Mouse (Mus musculus): ENCODE measurements around the gene Tceal7.
"Not testable (repeated sequence)": the region's sequence is repeated elsewhere in the genome, so short reads cannot be mapped to it uniquely, and the experiment has no call there.

The Tceal7 gene

DNA sequence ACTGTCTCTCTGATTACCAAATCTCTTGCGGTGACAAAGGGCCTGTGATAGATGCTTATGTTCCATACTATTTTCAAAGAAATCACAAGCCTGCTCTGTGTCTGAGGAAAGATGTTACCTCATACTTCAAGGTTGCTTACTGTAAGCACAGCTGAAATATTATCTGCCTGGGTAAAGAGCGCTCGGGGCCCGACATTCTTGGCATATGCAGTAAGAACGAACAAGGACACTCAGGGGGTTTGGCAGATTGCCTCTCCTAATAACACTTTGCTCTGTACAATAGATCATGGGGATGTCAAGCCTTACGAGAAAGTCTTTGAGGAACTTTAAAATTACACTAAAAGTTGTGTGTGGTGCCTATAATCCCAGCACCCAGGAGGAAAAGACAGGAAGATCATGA is 34.2 kb downstream of the Tceal7 start:
- DNase-seq (ENCODE audit: low read depth, low spot score) = no peak

DNA sequence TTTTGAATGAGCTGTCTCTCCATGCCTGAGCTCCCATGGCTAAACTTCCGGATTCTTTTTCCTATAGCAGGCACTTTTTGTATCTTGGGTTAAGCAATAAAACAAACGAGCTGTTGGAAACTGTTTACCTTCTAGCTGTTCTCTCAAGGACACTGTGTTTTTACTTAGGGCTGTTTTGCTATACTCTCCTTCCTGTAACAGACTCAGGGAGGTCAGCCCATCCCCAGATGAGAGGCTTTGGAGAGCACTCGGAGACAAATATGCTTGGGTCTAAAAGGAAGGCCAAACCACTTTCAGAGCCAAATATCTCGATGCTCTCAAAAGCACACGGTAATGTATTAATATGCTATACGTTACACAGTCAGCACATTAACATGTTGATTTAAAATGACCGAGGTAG is 35.1 kb downstream of the Tceal7 start:
- DNase-seq (ENCODE audit: low read depth, low spot score) = no peak

- no peak for DNase-seq (ENCODE audit: low read depth, low spot score)
Observed at GRCm38 (mm10) chrX:136252023-136252729, 37.6 kb downstream of the Tceal7 start.

DNA sequence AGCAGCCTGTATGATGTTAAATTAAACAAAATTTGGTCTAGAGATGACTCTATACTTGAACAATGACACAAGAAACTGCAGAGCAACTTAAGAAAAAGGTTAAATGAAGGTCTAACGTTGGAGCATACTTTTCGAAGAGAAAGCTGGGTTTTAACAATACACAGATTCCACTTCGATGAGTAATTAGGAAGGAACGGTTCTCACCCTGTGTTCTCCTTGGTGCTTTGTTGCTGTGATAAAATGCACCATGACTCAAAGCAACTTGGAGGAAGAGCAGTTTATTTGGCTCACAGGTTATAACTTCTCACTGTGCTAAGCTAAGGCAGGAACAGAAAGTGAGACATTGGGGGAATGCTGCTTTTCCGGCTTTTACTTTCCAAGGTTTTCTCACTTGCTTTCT is 53.1 kb downstream of the Tceal7 start:
- DNase-seq (ENCODE audit: low read depth, low spot score) = no peak

- no peak for DNase-seq (ENCODE audit: low read depth, low spot score)
Observed at GRCm38 (mm10) chrX:136268173-136268572, 53.6 kb downstream of the Tceal7 start.

DNA sequence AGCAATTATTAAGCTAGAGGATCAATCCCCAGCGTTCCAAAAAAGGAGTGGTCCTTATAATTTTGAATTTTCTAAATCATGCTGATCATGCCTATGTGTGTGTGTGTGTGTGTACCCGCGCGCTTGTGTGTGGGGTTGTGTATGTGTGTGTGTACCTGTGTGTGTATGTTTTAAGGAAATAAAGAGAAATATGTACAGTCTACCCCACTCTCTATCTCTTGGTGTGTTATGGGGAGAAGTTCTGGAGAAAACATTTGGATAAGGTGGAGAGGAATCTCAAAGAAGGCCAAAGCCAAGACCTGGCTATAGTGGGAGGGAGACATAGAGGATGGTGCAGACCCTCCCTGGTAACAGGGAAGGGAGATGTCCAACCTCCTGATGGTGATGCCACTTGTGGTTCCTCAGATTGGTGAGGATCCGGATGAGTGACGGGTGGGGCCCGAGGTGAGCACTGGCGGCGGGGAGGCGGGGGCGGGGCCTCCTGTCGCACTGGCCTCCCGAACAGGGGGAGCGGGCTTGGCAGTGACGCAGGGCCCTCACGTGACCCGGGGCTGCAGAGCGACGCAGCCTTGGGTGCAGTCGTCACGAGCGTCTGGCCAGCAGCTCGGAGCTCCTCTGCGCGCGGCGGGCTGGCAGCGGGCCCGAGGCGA is 55.3 kb downstream of the Tceal7 start, which contains the start of gene Bex3:
Gene Bex3, plus strand, starts transcription at position 511 of the 650 bp plus-strand sequence.
- DNase-seq (ENCODE audit: low read depth, low spot score) = not testable (repeated sequence)

DNA sequence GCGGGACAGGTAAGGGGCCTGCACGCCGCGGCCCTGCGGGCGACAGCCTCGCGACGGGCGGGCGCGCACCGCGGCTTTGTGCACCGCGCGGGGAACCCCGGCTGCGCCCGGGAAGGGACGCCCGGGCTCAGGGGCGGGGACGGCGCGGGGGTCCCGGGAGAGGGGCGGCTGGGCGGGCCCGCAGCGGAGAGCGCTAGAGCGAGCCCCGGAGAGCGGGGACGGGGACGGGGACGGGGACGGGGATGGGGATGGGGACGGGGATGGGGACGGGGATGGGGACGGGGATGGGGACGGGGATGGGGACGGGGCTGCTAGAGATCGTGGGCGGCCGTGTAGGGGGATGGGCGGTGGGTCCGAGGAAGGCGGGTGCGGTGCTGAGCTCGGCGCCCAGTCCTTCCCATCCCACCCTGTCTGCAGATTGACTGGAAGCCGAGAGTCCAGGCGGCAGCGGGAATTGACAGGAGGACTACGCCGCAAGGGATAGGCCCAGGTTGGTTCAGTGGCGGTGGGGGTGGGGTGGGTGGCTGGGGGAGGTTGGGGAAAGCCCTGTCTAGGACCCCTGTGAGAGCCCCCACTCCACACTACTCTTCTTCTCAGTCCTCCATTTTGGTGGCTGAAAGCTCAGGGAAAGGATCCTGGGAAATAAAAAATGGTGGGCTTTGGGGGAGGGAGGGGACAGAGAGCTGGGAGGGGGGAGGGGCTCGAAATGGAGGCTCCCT is 56.0 kb downstream of the Tceal7 start:
- peak; percentile 44 for DNase-seq (ENCODE audit: low read depth, low spot score)

DNA sequence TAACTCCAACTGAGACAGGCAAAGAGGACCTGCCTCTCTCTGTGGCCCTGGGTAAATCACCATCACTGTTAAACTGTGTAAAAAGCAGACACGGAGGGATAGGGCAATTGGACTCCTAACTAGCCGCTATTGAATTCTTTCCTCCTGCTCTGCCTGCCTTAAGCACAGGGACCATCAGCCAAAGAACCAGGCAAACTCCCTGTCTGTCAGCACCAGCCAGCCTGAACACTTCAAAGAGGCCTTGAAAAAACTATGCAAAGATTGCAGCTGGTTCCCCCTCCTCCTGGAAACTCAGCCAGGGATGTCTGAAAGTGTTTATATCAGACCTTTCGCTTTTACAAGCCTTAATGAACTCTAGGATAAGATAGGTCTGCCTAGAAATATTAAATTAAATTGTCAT is 60.0 kb downstream of the Tceal7 start:
- peak; percentile 8 for DNase-seq (ENCODE audit: low read depth, low spot score)

GRCm38 (mm10) chrX:136275386-136275785 is 60.8 kb downstream of the Tceal7 start:
- DNase-seq (ENCODE audit: low read depth, low spot score) = no peak

Measured in forelimb bud, embryonic 11.5 days (tissue).